Mouse (Mus musculus) ovary, postnatal 10 days (tissue): ENCODE measurements around the gene Snx32.

Experiments
- DNase-seq: peaks from one replicate; pipeline ENCODE4 v3.0.0; 2022; ENCODE audit warnings: low spot score

Snx32 gene

GRCm38 (mm10) chr19:5457746-5458442 lies 52.4 kb downstream of the Snx32 start, which contains the start of gene Ccdc85b:
Gene Ccdc85b, minus strand, starts transcription at chr19:5457894.
- DNase-seq = no peak

- peak; percentile 89 for DNase-seq
These were observed 53.2 kb downstream of the Snx32 start for GRCm38 (mm10) chr19:5456922-5457745.

GRCm38 (mm10) chr19:5456241-5456921 lies 54.0 kb downstream of the Snx32 start:
- DNase-seq = no peak

GRCm38 (mm10) chr19:5455568-5455967 lies 54.8 kb downstream of the Snx32 start:
- no peak for DNase-seq

GRCm38 (mm10) chr19:5455037-5455436 lies 55.3 kb downstream of the Snx32 start:
- DNase-seq = no peak

GRCm38 (mm10) chr19:5451766-5452165 lies 58.6 kb downstream of the Snx32 start:
- no peak for DNase-seq

DNA sequence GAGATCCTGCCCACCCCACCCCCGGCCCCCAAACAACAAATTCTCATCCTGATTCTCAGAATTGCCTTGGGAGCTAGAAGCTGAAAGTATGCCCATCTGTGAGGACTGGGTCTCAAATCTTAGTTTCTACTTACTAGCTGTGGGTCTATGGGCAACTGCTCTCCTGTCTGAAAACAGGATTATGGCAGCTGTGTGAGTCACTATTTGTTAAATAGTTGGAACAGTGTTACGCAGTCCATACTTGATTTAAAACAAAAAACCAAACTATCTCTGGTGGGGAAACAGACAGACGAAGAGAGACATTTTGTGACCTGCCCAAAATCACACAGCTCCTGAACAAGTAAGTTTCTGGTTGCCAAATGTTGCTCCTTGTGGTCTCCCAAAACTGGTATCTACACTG lies 60.7 kb downstream of the Snx32 start:
- no peak for DNase-seq

DNA sequence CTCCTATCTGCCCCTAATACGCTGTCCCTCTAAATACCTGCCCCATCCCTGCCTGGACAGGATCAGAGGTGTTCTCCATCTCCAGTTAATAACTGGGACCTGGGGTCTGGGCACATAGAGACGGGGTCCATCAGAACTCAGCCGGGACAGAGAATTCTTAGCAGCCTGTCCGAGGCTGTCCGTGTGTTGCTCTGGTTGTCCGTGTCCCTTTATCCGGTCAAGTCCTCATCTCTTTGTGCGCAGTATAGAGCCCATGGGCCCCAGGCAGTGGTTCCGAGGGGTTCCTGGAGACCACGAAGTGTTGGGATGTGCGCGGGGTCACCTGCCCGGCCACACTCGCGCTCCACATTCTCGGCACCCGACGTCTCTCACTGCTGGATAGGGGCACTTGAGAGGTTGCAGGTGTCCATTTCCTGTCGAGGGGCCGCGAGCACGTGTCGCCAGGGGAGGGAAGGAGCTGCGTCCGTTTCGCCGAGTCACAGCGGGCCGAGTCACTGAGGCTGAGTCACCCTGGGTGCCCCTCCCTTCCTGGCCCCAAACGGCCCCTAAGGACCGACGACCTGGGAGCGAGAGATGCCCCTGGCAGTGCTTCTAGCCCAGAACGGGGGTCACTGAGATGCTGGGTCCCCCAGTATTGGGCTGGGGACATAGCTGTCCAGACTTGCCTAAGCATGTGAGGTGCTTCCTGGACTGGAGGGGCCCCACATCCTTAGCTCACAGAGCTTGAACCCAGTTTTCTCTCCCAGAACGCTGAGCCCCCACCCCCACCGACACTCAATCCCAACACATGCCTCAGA lies 61.8 kb downstream of the Snx32 start:
- DNase-seq = no peak

- DNase-seq = no peak
These were observed 62.6 kb downstream of the Snx32 start, which contains the start of gene Fosl1 for GRCm38 (mm10) chr19:5447515-5448353. Gene Fosl1, plus strand, starts transcription at chr19:5447547.

DNA sequence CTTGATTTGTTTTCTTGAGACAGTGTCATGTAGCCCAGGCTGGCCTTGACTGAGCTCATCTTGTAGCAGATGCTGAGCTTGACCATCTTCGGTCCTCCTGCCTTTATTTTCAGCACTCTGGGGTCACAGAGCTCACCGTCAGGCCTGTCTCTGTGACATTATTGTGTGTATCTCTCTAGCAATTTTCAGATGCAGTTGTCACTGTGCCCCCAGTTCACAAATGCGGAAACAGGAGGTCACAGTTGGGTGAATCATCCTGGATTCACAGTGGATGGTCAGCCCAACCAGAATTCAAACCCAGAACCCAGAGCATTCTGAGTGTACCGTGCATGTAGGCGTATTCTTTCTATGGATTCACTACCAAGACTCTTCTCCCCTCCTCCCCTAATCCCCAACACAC lies 64.6 kb downstream of the Snx32 start:
- DNase-seq = no peak

- DNase-seq = no peak
These were observed 65.4 kb downstream of the Snx32 start for GRCm38 (mm10) chr19:5444954-5445353.

- no peak for DNase-seq
These were observed 65.9 kb downstream of the Snx32 start for GRCm38 (mm10) chr19:5444371-5444908.
